Mouse (Mus musculus) heart, embryonic 14.5 days (tissue): ENCODE measurements around the gene Olfr1441. TPM values are rescaled to one million over a fixed set of nuclear protein-coding genes. Genes with fewer than 3 reads are reported as not detected.

ENCODE experiments used
- ATAC-seq: fragments of 200-750 bp; cut with Nextera tagmentation; 2 replicates; pipeline ENCODE4 v1.8.0; 2017; ENCODE audit warnings: low read depth, moderate TSS enrichment; ENCODE audit not compliant: insufficient number of reproducible peaks, insufficient read depth, low FRiP score
- H3K27ac ChIP-seq, 2 experiments: fragments of 200-500 bp in 1 of 2; fragments of 300-500 bp in 1 of 2; sonication (generic) in 1 of 2; replicated peaks in 1 of 2; 2 replicates each; pipeline ENCODE4 v1.5.1; 2012 to 2014; ENCODE audit warnings: low read depth in 2 of 2, low read length in 2 of 2, control low read depth in 1 of 2, mild to moderate bottlenecking in 1 of 2, mixed read lengths in 1 of 2; ENCODE audit not compliant: control insufficient read depth in 1 of 2, insufficient read depth in 1 of 2
- H3K27me3 ChIP-seq: fragments of 300-500 bp; sonication (generic); 2 replicates; pipeline ENCODE4 v1.6.1; 2014; ENCODE audit warnings: mild to moderate bottlenecking, low read length, control low read depth; ENCODE audit not compliant: control insufficient read depth, insufficient read depth
- H3K36me3 ChIP-seq: fragments of 300-500 bp; sonication (generic); 2 replicates; pipeline ENCODE4 v1.6.1; 2014; ENCODE audit warnings: mild to moderate bottlenecking, control low read depth, low read length, mixed read lengths; ENCODE audit not compliant: control insufficient read depth, insufficient read depth
- H3K4me1 ChIP-seq, 2 experiments: fragments of 200-500 bp in 1 of 2; fragments of 300-500 bp in 1 of 2; sonication (generic) in 1 of 2; 2 replicates each; pipeline ENCODE4 v1.6.1; 2012 to 2014; ENCODE audit warnings: low read length in 2 of 2, control low read depth in 1 of 2, mixed read lengths in 1 of 2; ENCODE audit not compliant: control insufficient read depth in 2 of 2, insufficient read depth in 2 of 2
- H3K4me2 ChIP-seq: fragments of 300-500 bp; sonication (generic); 2 replicates; pipeline ENCODE4 v1.6.1; 2014; ENCODE audit warnings: mild to moderate bottlenecking, low read length
- H3K4me3 ChIP-seq, 2 experiments: fragments of 200-500 bp in 1 of 2; fragments of 300-500 bp in 1 of 2; sonication (generic) in 1 of 2; 2 replicates each; pipeline ENCODE4 v1.5.1; 2012 to 2014; ENCODE audit warnings: low read length in 2 of 2, mild to moderate bottlenecking in 2 of 2, control low read depth in 1 of 2, low read depth in 1 of 2, moderate library complexity in 1 of 2; ENCODE audit not compliant: control insufficient read depth in 1 of 2, insufficient read depth in 1 of 2
- H3K9ac ChIP-seq: fragments of 300-500 bp; sonication (generic); 2 replicates; pipeline ENCODE4 v1.6.1; 2014; ENCODE audit warnings: mild to moderate bottlenecking, low read length
- H3K9me3 ChIP-seq: fragments of 300-500 bp; sonication (generic); 2 replicates; pipeline ENCODE4 v1.6.1; 2016; ENCODE audit warnings: low read length, control low read depth; ENCODE audit not compliant: control insufficient read depth
- WGBS: fragments of 180-500 bp; shearing (Covaris S2); extraction: QIAGEN DNeasy Blood & Tissue Kit; methylation state at CpG from one replicate; pipeline ENCODE4 v1.1.7; 2014; 5-methylcytosine and 5-hydroxymethylcytosine counted together
- polyA plus RNA-seq: library from polyadenylated mRNA; unstranded; fragments of >200 nt; fragmentation: Nextera tagmentation; extraction: Ambion mirVana; gene quantifications from 2 replicates; pipeline ENCODE4 v1.2.1, GENCODE M21; 2014

The Olfr1441 gene
- not detected in 2 replicates for polyA plus RNA-seq

DNA sequence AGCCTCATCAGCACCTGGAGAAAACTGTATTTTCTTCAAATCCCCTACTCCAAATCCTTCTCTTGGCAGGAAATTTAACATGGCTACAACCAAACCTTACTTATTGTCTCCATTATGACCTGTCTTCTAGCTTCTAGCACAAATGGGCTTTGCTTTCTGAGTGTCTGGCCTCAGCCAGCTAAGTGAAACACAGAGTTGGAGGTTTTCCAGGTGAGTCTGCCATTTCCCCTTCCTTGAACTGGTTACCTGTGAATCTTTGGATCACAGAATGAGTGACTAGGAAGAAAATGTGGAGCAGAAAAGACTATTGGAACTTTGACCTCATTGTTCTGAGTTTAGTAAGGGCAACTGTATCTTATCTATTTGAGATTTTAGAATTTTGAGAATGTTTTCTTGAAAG lies at the start of gene Olfr1441:
TSS of gene Olfr1441 (plus strand) at position 73 of the 400 bp plus-strand sequence.
- Histone ChIP-seq H3K9me3 (no peaks in the 10 kb centered on the region), H3K4me3 (no peak within 1 kb of the TSS), H3K4me1 (no peaks in the 10 kb centered on the region), H3K27ac (no peak within 1 kb of the TSS), H3K4me2 (no peak within 1 kb of the TSS), H3K27me3 (no peaks in the 10 kb centered on the region), H3K9ac (no peak within 1 kb of the TSS), H3K36me3 (no peaks in the 10 kb centered on the region)
- ATAC-seq: no peak

DNA sequence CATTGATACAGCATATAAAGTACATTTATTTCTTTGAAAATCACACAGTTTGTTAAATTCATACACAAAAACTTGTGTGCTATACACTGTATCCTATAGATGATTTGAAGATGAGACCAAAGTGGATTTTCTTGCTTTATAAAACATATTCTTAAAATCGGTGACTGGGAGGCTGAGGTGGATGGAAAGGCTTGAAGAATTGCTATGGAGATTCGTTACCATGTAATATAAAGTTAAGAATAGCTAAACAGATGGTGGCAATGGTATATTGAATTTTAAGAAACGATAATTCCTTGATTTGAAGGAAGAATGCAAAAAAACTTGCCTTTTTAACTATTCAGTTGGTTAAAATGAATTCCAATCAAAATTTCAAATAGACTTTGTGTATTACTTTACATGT lies 44.2 kb upstream of the Olfr1441 start:
- H3K27ac ChIP-seq: no peak overlapping the region
- no peak overlapping the region for H3K9ac ChIP-seq
- ATAC-seq: no peak
- H3K27me3 ChIP-seq: no peaks in the 10 kb centered on the region
- H3K4me1 ChIP-seq: no peaks in the 10 kb centered on the region
- H3K4me2 ChIP-seq: no peak overlapping the region
- 60% methylated on average over 3 of the region's 3 CpGs for WGBS
- no peak overlapping the region for H3K4me3 ChIP-seq
- H3K36me3 ChIP-seq: no peaks in the 10 kb centered on the region
- H3K9me3 ChIP-seq: no peaks in the 10 kb centered on the region

DNA sequence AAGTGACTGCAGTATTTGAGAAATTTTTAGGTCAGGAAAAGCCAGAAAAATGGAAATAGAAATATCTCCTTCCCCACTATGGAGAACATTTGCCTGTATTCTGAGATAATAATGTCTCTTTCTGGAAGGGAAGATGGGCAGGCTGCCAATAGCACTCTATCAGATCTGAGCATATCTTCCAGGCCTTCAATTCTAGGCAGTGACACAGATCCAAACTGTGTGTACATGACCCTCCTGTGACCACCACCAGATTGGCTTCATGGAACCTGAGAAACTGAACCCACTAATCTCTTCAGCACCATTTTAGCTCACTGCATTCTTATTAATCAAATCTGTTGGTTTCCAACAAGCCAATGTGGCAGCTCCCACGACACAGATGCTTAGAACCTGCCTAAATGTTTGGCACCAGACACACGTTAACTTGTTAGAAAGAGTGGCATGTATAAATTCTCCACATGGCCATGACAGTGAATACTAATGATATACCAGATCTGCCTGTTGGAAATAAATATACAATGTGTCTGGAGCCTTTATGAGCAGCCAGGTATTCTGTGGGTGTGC lies 42.7 kb upstream of the Olfr1441 start:
- no peaks in the 10 kb centered on the region for H3K27me3 ChIP-seq
- no peak for ATAC-seq
- no peak overlapping the region for H3K27ac ChIP-seq
- no peak overlapping the region for H3K9ac ChIP-seq
- no peaks in the 10 kb centered on the region for H3K4me1 ChIP-seq
- H3K36me3 ChIP-seq: no peaks in the 10 kb centered on the region
- H3K4me3 ChIP-seq: no peak overlapping the region
- WGBS: 65% methylated on average over 2 of the region's 2 CpGs
- H3K9me3 ChIP-seq: no peaks in the 10 kb centered on the region
- no peak overlapping the region for H3K4me2 ChIP-seq

DNA sequence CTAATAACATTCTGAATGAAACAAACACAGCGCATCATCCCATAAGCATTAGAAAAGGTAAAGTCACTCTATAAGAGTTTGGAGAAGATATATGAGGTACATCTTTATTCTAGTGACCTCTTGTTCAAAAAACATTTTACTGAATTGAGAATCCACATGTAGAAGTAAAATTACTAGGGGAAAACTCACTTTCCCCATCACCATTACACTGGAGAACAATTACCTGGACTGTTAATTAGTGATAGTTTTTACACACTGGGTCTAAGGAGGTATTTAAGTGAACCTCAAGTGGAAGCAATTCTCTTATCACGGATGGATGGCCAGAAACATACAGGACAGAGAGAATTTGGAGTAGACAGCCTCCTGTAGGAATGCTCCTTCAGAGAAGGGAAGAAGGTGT lies 30.3 kb upstream of the Olfr1441 start, which contains the start of gene Olfr1440:
TSS of gene Olfr1440 (plus strand) at position 301 of the 400 bp plus-strand sequence.
- H3K27ac ChIP-seq: no peak within 1 kb of the TSS
- H3K9ac ChIP-seq: no peak within 1 kb of the TSS
- no peaks in the 10 kb centered on the region for H3K9me3 ChIP-seq
- H3K36me3 ChIP-seq: no peaks in the 10 kb centered on the region
- H3K4me2 ChIP-seq: no peak within 1 kb of the TSS
- no peak within 1 kb of the TSS for H3K4me3 ChIP-seq
- H3K27me3 ChIP-seq: no peaks in the 10 kb centered on the region
- H3K4me1 ChIP-seq: no peaks in the 10 kb centered on the region
- 63% methylated on average over 2 of the region's 2 CpGs for WGBS
- ATAC-seq: no peak

DNA sequence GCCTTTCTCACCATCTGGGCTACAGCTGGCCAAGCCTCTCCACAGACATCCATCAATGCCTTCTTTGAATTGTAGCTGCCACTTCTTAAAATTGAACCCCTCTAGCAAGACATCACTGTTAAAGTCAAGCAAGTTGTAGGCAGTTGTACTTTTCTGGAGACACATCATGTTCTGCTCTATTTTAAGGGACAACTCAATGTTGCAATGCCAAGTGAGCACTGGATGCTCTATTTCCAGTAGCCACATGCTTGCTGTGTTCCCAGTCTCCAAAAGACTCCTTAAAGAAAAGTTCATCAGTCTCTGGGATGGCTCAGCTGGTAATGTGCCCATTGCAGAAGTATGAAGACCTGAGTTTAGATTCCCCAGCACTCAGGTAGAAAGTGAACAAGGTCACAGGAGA lies 3.5 kb upstream of the Olfr1441 start:
- no peak for ATAC-seq
- no peak overlapping the region for H3K27ac ChIP-seq
- H3K4me1 ChIP-seq: no peaks in the 10 kb centered on the region
- no peaks in the 10 kb centered on the region for H3K27me3 ChIP-seq
- no peak overlapping the region for H3K4me2 ChIP-seq
- no peak overlapping the region for H3K4me3 ChIP-seq
- H3K36me3 ChIP-seq: no peaks in the 10 kb centered on the region
- no peaks in the 10 kb centered on the region for H3K9me3 ChIP-seq
- H3K9ac ChIP-seq: no peak overlapping the region

DNA sequence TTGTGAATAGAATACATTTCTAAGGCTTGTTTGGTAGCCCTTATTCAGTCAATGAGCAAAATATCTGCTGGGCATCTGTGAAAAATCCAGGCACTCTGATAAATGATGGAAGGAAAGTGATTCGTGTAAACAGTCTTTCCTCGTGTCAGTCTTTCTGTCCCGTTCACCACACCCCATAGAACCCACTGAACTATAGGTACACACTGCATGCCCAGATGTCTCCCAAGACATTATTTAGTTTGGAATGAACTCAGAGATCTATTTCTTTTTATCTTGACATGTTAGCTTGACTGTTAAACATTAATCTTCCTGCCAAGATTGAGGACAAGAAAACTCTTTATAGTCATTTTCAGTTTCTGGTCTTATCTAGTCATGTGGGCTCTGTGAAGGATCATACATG lies 1.1 kb downstream of the Olfr1441 start:
- WGBS: 69% methylated on average over 3 of the region's 3 CpGs
- H3K9ac ChIP-seq: no peak overlapping the region
- no peak overlapping the region for H3K27ac ChIP-seq
- no peaks in the 10 kb centered on the region for H3K9me3 ChIP-seq
- ATAC-seq: no peak
- no peaks in the 10 kb centered on the region for H3K27me3 ChIP-seq
- no peak overlapping the region for H3K4me3 ChIP-seq
- no peak overlapping the region for H3K4me2 ChIP-seq
- H3K4me1 ChIP-seq: no peaks in the 10 kb centered on the region
- no peaks in the 10 kb centered on the region for H3K36me3 ChIP-seq

DNA sequence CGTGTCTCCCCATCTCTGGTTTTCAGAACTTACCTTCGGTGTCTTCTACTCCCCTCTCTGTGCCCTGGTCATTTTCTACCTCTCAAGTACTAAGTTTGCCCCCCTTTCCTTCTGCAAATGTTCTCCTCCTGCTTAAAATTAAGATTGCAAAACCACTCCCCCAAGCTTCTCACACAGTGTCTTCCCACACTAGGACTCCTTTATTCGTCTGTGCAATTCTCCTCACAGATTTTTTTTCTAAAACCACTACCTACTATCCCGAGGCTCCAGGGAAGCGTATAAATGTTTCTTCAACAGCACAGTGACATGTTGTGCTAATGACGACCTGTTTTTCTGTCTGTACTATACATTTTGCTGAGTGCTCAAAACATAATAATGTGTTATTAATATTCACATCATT lies 3.3 kb downstream of the Olfr1441 start:
- Histone ChIP-seq H3K4me1 (no peaks in the 10 kb centered on the region), H3K4me3 (no peak overlapping the region), H3K27me3 (no peaks in the 10 kb centered on the region), H3K9me3 (no peaks in the 10 kb centered on the region), H3K36me3 (no peaks in the 10 kb centered on the region), H3K4me2 (no peak overlapping the region), H3K27ac (no peak overlapping the region), H3K9ac (no peak overlapping the region)
- 74% methylated on average over 6 of the region's 6 CpGs for WGBS
- ATAC-seq: no peak

DNA sequence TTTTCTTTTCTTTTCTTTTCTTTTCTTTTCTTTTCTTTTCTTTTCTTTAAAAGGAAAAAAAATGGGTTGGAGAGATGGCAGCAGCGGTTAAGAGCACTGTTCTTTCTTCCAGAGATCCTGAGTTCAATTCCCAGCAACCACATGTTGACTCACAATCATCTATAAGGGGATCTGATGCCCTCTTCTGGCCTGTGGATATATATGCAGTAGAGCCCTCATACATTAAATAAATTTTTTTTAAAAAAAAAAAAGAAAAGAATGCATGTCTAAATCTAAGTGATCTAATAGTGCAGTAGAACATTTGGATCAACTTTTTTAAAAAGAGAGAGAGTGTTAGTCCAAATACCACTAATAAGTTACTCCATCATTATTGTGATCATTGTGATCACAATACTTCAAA lies 4.4 kb downstream of the Olfr1441 start:
- no peak overlapping the region for H3K4me2 ChIP-seq
- no peak overlapping the region for H3K27ac ChIP-seq
- no peak overlapping the region for H3K9ac ChIP-seq
- no peaks in the 10 kb centered on the region for H3K36me3 ChIP-seq
- 71% methylated on average over 1 of the region's 1 CpGs for WGBS
- no peaks in the 10 kb centered on the region for H3K4me1 ChIP-seq
- no peaks in the 10 kb centered on the region for H3K27me3 ChIP-seq
- H3K9me3 ChIP-seq: no peaks in the 10 kb centered on the region
- no peak overlapping the region for H3K4me3 ChIP-seq
- ATAC-seq: no peak
